Mouse (Mus musculus) ES-E14 (cell line): ENCODE results near the gene Vrk1. TPM values are rescaled to one million over a fixed set of nuclear protein-coding genes. Genes with fewer than 3 reads are reported as not detected.

Source experiments
- DNase-seq: peaks from one replicate; pipeline ENCODE4 v3.0.0-alpha.2; 2013; ENCODE audit warnings: low read depth, low spot score
- H3K27ac ChIP-seq: 2 replicates; pipeline ENCODE4 v1.5.1; 2012; ENCODE audit warnings: low read depth, mild to moderate bottlenecking, low read length, moderate library complexity, mixed read lengths; ENCODE audit not compliant: poor library complexity, insufficient read depth, severe bottlenecking
- H3K36me3 ChIP-seq: 2 replicates; pipeline ENCODE4 v1.6.1; 2012; ENCODE audit warnings: mild to moderate bottlenecking, low read length, moderate library complexity, mixed read lengths; ENCODE audit not compliant: control insufficient read depth, poor library complexity, insufficient read depth, severe bottlenecking
- H3K4me1 ChIP-seq, 2 experiments: fragments of 150-350 bp in 1 of 2; sonication (generic) in 1 of 2; 2 replicates each; pipeline ENCODE4 v1.6.1; 2012; ENCODE audit warnings: low read length in 2 of 2, mild to moderate bottlenecking in 1 of 2, mixed read lengths in 1 of 2; ENCODE audit not compliant: control insufficient read depth in 2 of 2, insufficient read depth in 2 of 2, poor library complexity in 1 of 2
- H3K4me3 ChIP-seq, 2 experiments: fragments of 150-350 bp in 1 of 2; sonication (generic) in 1 of 2; 2 replicates each; pipeline ENCODE4 v1.5.1; 2012; ENCODE audit warnings: low read length in 2 of 2, low read depth in 1 of 2, mild to moderate bottlenecking in 1 of 2, mixed read lengths in 1 of 2; ENCODE audit not compliant: insufficient read depth in 1 of 2, poor library complexity in 1 of 2, severe bottlenecking in 1 of 2
- H3K9ac ChIP-seq: 2 replicates; pipeline ENCODE4 v1.6.1; 2012; ENCODE audit warnings: low read depth, mild to moderate bottlenecking, low read length, mixed read lengths; ENCODE audit not compliant: poor library complexity, insufficient read depth, severe bottlenecking
- H3K9me3 ChIP-seq: fragments of 150-350 bp; sonication (generic); 2 replicates; pipeline ENCODE4 v1.6.1; 2012; ENCODE audit warnings: low read depth, mild to moderate bottlenecking, low read length; ENCODE audit not compliant: control insufficient read depth, insufficient read depth
- CHD2 ChIP-seq: IDR thresholded peaks from 2 replicates; pipeline ENCODE4 v1.6.1; 2014; ENCODE audit warnings: mild to moderate bottlenecking, low read depth, low read length, inconsistent platforms
- HCFC1 ChIP-seq: IDR thresholded peaks from 2 replicates; pipeline ENCODE4 v1.6.1; 2012; ENCODE audit warnings: low read length, inconsistent platforms, borderline replicate concordance; ENCODE audit not compliant: insufficient read depth
- MAFK ChIP-seq: IDR thresholded peaks from 2 replicates; pipeline ENCODE4 v1.6.1; 2014; ENCODE audit warnings: mild to moderate bottlenecking, low read depth, low read length, inconsistent platforms; ENCODE audit not compliant: insufficient read depth
- ZC3H11A ChIP-seq: IDR thresholded peaks from 2 replicates; pipeline ENCODE4 v1.6.1; 2012; ENCODE audit warnings: low read depth, mild to moderate bottlenecking, inconsistent platforms, low read length, borderline replicate concordance
- ZNF384 ChIP-seq: IDR thresholded peaks from 2 replicates; pipeline ENCODE4 v1.6.1; 2012; ENCODE audit warnings: low read depth, low read length, inconsistent platforms
- in situ Hi-C, 2 experiments: fragments of 600-800 bp; cut with MboI; formaldehyde crosslinking; loops; one replicate each; pipeline ENCODE4 v1.15.1; 2025; ENCODE audit warnings: low sequenced_read_pairs in 2 of 2, inconsistent platforms in 1 of 2; ENCODE audit not compliant: unreplicated experiment in 2 of 2
- total RNA-seq: library from RNA; depleted of rRNA; stranded (reverse); fragments of 300-350 nt; gene quantifications from 2 replicates; pipeline ENCODE4 v1.2.3, GENCODE M21; 2012

The Vrk1 gene
- total RNA-seq, 1 experiment, result 56.6 TPM

- in situ Hi-C loops, result no loop called here
- Histone ChIP-seq H3K4me3 (no peak overlapping the region), H3K9ac (no peak overlapping the region), H3K9me3 (no peaks in the 10 kb centered on the region), H3K27ac (no peak overlapping the region), H3K36me3 (peaks cover 2% of the 10 kb centered on the region; the same call in 1 of the 2 replicates), H3K4me1 (peaks cover 2 to 16% of the 10 kb centered on the region in 2 experiments; a peak in 3 of 4 replicates)
- DNase-seq, result peak; percentile 30
- TF ChIP-seq ZC3H11A (no peak), MAFK (no peak), HCFC1 (no peak), ZNF384 (no peak), CHD2 (no peak)
Observed at GRCm38 (mm10) chr12:106080945-106081747, 71.1 kb downstream of the Vrk1 start.

- no peak overlapping the region for H3K27ac ChIP-seq
- peaks cover 2 to 16% of the 10 kb centered on the region in 2 experiments; a peak in 3 of 4 replicates for H3K4me1 ChIP-seq
Observed at GRCm38 (mm10) chr12:106081748-106082140, 71.7 kb downstream of the Vrk1 start.

DNA sequence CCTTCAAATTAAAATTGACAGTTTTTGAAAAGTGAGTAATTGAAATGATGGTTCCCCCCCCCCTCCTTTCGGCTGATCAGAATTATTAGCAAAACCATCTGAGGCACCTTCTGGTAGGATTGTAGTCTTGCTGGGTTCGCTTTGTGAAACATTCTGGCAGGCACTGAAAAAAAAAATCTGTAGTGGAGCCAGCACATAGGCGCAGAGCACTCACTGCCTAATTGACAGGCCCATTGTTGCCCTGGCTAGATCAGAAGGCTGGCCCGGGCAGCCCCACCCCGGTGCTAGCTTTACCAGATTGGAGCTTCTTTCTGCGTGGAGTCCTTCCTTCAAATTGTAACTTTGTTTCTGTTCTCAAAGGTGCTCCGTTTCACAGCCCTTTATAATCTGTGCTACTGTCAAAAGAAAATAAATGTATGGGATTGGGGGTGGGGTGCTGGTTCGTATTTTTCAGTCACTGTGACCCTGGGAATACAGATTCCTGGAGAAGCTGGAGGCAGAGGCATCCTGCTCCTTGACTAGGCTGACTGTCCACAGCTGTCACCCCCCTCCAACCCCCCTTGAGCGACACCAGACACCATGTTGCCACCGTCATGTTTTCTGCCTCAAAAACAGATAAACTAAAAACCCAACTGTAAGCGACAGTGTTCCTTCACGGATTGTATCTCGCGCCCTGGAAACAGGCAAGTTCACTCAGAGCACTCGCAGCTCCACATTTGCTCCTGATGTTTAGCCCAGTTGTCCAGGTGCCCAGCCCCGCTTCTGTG, 72.3 kb downstream of the Vrk1 start:
- Histone ChIP-seq H3K27ac (no peak overlapping the region), H3K4me1 (peaks cover 2 to 16% of the 10 kb centered on the region in 2 experiments; a peak in 3 of 4 replicates), H3K9ac (no peak overlapping the region), H3K36me3 (peaks cover 2% of the 10 kb centered on the region; the same call in 1 of the 2 replicates), H3K9me3 (no peaks in the 10 kb centered on the region), H3K4me3 (no peak overlapping the region)
- DNase-seq, result no peak
- TF ChIP-seq HCFC1, result no peak
- no peak for TF ChIP-seq CHD2
- TF ChIP-seq ZC3H11A, result no peak
- 0 out of 2 replicates have a peak, but pooled peaks have one; percentile 20 for TF ChIP-seq ZNF384
- no peak for TF ChIP-seq MAFK
- in situ Hi-C loops, result no loop called here

More at GRCm38 (mm10) chr12:106081748-106082140, 71.7 kb downstream of the Vrk1 start:
- Histone ChIP-seq H3K36me3 (peaks cover 2% of the 10 kb centered on the region; the same call in 1 of the 2 replicates), H3K9me3 (no peaks in the 10 kb centered on the region), H3K9ac (no peak overlapping the region), H3K4me3 (no peak overlapping the region)
- DNase-seq, result no peak
- in situ Hi-C loops, result no loop called here
- TF ChIP-seq HCFC1 (no peak), ZNF384 (no peak), MAFK (no peak), ZC3H11A (no peak), CHD2 (no peak)

DNA sequence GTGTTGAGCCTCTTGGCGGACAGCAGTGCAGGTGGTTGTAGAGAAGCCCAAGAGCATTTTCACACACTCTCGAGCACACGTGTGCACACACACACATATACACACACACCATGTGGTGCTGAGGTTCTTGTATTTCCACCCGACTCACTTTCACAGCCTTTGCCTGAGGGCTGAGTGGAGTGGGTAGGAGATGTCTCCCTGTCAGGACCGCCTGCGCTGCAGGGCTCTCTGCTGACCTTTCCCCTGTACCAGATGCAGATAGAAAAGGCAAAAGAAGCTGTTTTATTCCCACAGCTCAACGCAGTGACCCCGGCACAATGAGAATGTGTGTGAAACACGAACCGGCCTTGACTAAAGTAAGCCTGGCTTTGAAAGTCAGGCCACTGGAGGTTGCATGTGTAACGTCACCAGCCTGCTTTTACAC, 72.9 kb downstream of the Vrk1 start:
- no peak overlapping the region for H3K9ac ChIP-seq
- TF ChIP-seq CHD2, result no peak
- TF ChIP-seq ZC3H11A, result no peak
- no peak for TF ChIP-seq ZNF384
- no peak for TF ChIP-seq MAFK
- no peak for TF ChIP-seq HCFC1
- H3K4me3 ChIP-seq, result no peak overlapping the region
- H3K36me3 ChIP-seq, result peaks cover 2% of the 10 kb centered on the region; the same call in 1 of the 2 replicates
- no peak overlapping the region for H3K27ac ChIP-seq
- no peaks in the 10 kb centered on the region for H3K9me3 ChIP-seq
- in situ Hi-C loops, result no loop called here
- peaks cover 2 to 16% of the 10 kb centered on the region in 2 experiments; a peak in 3 of 4 replicates for H3K4me1 ChIP-seq
- no peak for DNase-seq
